Mouse (Mus musculus): Measurements from ENCODE around the gene Myt1l.

DNA sequence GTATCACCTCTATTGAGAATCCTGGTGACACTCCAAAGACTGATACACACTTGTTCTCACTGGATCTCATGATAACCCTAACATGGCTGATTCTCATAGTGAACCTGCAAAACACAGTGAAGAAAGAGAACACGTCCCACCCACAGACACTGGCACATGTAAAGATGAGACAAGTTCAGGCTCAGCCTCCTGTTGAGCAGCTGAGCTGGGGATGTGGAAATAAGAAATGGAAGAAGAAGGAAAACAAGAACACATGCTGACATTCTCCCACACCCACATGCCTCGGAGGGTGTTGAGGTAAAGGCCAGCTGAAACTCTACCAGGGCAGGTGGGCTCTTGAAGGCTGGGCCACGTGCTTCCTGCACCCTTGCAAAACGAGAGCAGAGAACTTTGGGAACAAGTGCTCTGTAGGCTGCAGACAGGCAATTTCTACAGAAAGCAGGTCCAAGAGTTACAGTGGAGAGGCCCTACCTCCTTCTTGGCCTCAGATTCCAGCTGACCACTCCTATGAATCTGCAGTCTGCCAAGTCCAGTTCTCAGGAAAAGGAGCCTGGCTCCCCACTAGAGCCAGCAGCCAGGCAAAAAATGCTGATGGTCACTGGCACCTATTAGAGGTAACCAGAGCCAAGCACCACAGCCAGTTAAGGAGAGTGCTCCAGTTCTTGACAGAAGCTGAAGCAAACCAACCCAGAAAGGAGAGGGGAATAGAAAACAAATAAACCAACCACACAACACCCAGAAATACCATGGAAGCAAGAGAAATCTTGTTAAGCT is 376.1 kb downstream of the Myt1l start:
- TF ChIP-seq CTCF (IDR thresholded peaks at IDR 0.05; ENCODE audit: low read depth, low read length) (no peak), POLR2A (IDR thresholded peaks at IDR 0.05; ENCODE audit: borderline replicate concordance, low read depth, low read length) (no peak)

All from bone marrow macrophage, adult 2 months (primary cell).